Mouse (Mus musculus) E14TG2a.4 (cell line): Measurements from ENCODE around the gene Ripply1.

Experiments
- H3K27me3 ChIP-seq: 2 replicates; pipeline ENCODE4 v1.6.1; 2014; ENCODE audit warnings: low read length, control low read depth; ENCODE audit not compliant: insufficient read depth
- H3K36me3 ChIP-seq: 2 replicates; pipeline ENCODE4 v1.6.1; 2014; ENCODE audit warnings: low read length, control low read depth; ENCODE audit not compliant: insufficient read depth
- H3K4me1 ChIP-seq: replicated peaks from 2 replicates; pipeline ENCODE4 v1.6.1; 2014; ENCODE audit warnings: low read depth, low read length, control low read depth
- H3K4me3 ChIP-seq: replicated peaks from 2 replicates; pipeline ENCODE4 v1.5.1; 2014; ENCODE audit warnings: mild to moderate bottlenecking, low read length
- H3K9me3 ChIP-seq: 2 replicates; pipeline ENCODE4 v1.6.1; 2014; ENCODE audit warnings: low read length, control low read depth
- CTCF ChIP-seq: conservative IDR thresholded peaks from 2 replicates; pipeline ENCODE4 v1.5.1; 2014; ENCODE audit warnings: low read length
- NANOG ChIP-seq: IDR thresholded peaks from 2 replicates; pipeline ENCODE4 v1.6.1; 2014; ENCODE audit warnings: borderline replicate concordance, low read length, mixed read lengths
- POU5F1 ChIP-seq: IDR thresholded peaks from 2 replicates; pipeline ENCODE4 v1.6.1; 2014; ENCODE audit warnings: low read length, borderline replicate concordance

The Ripply1 gene

GRCm38 (mm10) chrX:139808501-139808900 lies 26.3 kb upstream of the Ripply1 start:
- Histone ChIP-seq H3K27me3 (no peaks in the 10 kb centered on the region; the same call in 1 of the 2 replicates), H3K4me3 (no peak overlapping the region), H3K9me3 (no peaks in the 10 kb centered on the region), H3K36me3 (no peaks in the 10 kb centered on the region), H3K4me1 (peaks cover 22% of the 10 kb centered on the region)
- no peak for TF ChIP-seq CTCF
- TF ChIP-seq NANOG: no peak
- no peak for TF ChIP-seq POU5F1

- TF ChIP-seq POU5F1 (no peak), NANOG (no peak), CTCF (no peak)
- Histone ChIP-seq H3K36me3 (no peaks in the 10 kb centered on the region), H3K9me3 (no peaks in the 10 kb centered on the region), H3K4me1 (peaks cover 19% of the 10 kb centered on the region), H3K4me3 (no peak overlapping the region), H3K27me3 (no peaks in the 10 kb centered on the region; the same call in 1 of the 2 replicates)
Observed at GRCm38 (mm10) chrX:139808085-139808484, 25.9 kb upstream of the Ripply1 start.

- Histone ChIP-seq H3K4me1 (peaks cover 12% of the 10 kb centered on the region; the same call in 1 of the 2 replicates), H3K36me3 (no peaks in the 10 kb centered on the region)
- no peak for TF ChIP-seq NANOG
- TF ChIP-seq POU5F1: no peak
- TF ChIP-seq CTCF: no peak
Observed at GRCm38 (mm10) chrX:139807391-139807790, 25.2 kb upstream of the Ripply1 start.

GRCm38 (mm10) chrX:139805918-139806317 lies 23.8 kb upstream of the Ripply1 start:
- Histone ChIP-seq H3K27me3 (peaks cover 6% of the 10 kb centered on the region), H3K36me3 (no peaks in the 10 kb centered on the region), H3K9me3 (no peaks in the 10 kb centered on the region), H3K4me1 (peaks cover 11% of the 10 kb centered on the region; the same call in 1 of the 2 replicates), H3K4me3 (no peak overlapping the region)
- TF ChIP-seq CTCF (no peak), POU5F1 (no peak), NANOG (no peak)

More at GRCm38 (mm10) chrX:139807391-139807790, 25.2 kb upstream of the Ripply1 start:
- Histone ChIP-seq H3K4me3 (no peak overlapping the region), H3K27me3 (peaks cover 3% of the 10 kb centered on the region; the same call in 1 of the 2 replicates), H3K9me3 (no peaks in the 10 kb centered on the region)

GRCm38 (mm10) chrX:139803028-139803427 lies 20.9 kb upstream of the Ripply1 start:
- Histone ChIP-seq H3K4me3 (no peak overlapping the region), H3K27me3 (peaks cover 7% of the 10 kb centered on the region; the same call in 1 of the 2 replicates), H3K4me1 (peaks cover 22% of the 10 kb centered on the region), H3K36me3 (no peaks in the 10 kb centered on the region), H3K9me3 (no peaks in the 10 kb centered on the region)
- no peak for TF ChIP-seq POU5F1
- TF ChIP-seq CTCF: no peak
- no peak for TF ChIP-seq NANOG

- peaks cover 23% of the 10 kb centered on the region for H3K4me1 ChIP-seq
- H3K27me3 ChIP-seq: peaks cover 7% of the 10 kb centered on the region; the same call in 1 of the 2 replicates
- TF ChIP-seq NANOG: no peak
- TF ChIP-seq POU5F1: no peak
- TF ChIP-seq CTCF: no peak
- H3K9me3 ChIP-seq: no peaks in the 10 kb centered on the region
- H3K36me3 ChIP-seq: no peaks in the 10 kb centered on the region
- H3K4me3 ChIP-seq: no peak within 1 kb of the TSS
Observed at GRCm38 (mm10) chrX:139800406-139800878, 18.3 kb upstream of the Ripply1 start, which contains the start of gene Cldn2. Gene Cldn2 (plus strand): TSS chrX:139800828.

GRCm38 (mm10) chrX:139799953-139800352 lies 17.8 kb upstream of the Ripply1 start:
- H3K27me3 ChIP-seq: peaks cover 7% of the 10 kb centered on the region; the same call in 1 of the 2 replicates
- TF ChIP-seq POU5F1: no peak
- TF ChIP-seq CTCF: no peak
- no peak for TF ChIP-seq NANOG
- no peaks in the 10 kb centered on the region for H3K36me3 ChIP-seq
- H3K9me3 ChIP-seq: no peaks in the 10 kb centered on the region
- H3K4me1 ChIP-seq: peaks cover 23% of the 10 kb centered on the region
- H3K4me3 ChIP-seq: no peak overlapping the region

GRCm38 (mm10) chrX:139797875-139798274 lies 15.7 kb upstream of the Ripply1 start:
- H3K27me3 ChIP-seq: peaks cover 7% of the 10 kb centered on the region; the same call in 1 of the 2 replicates
- H3K4me3 ChIP-seq: no peak overlapping the region
- TF ChIP-seq NANOG (no peak), CTCF (no peak), POU5F1 (no peak)
- H3K36me3 ChIP-seq: no peaks in the 10 kb centered on the region
- H3K4me1 ChIP-seq: peaks cover 23% of the 10 kb centered on the region
- no peaks in the 10 kb centered on the region for H3K9me3 ChIP-seq

GRCm38 (mm10) chrX:139796037-139796436 lies 13.9 kb upstream of the Ripply1 start:
- no peak for TF ChIP-seq NANOG
- TF ChIP-seq CTCF: no peak
- TF ChIP-seq POU5F1: no peak
- Histone ChIP-seq H3K4me3 (no peak overlapping the region), H3K27me3 (0 out of 2 replicates have a peak, but pooled peaks cover 2% of the 10 kb centered on the region), H3K4me1 (peaks cover 22% of the 10 kb centered on the region), H3K36me3 (no peaks in the 10 kb centered on the region), H3K9me3 (no peaks in the 10 kb centered on the region)
